Mouse (Mus musculus): ENCODE results near the gene Dok3. TPM values are rescaled to one million over a fixed set of nuclear protein-coding genes. Genes with fewer than 3 reads are reported as not detected.

The Dok3 gene
- polyA plus RNA-seq, 1 experiment = 191 TPM

DNA sequence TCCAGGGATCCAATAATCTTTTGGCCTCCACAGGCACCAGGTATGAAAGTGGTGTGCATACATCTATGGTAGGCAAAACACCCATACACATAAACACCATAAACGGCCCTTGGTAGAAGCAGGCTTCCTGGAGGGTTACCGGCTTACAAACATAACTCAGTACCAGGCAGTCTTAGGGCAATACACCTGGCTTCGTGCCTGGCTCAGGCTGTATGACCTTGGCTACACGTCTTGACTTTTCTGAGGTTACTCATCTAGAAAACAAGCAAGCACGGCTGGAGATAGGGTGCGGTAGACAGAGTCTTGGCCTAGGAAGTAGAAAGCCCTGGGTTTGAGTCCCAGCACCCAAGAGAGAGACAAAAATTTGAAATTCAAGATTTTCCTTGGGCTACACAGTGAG, 32.4 kb downstream of the Dok3 start:
- Histone ChIP-seq H3K4me3 (replicated peaks; ENCODE audit: control insufficient read depth, low read depth, low read length) (no peak overlapping the region), H3K27ac (ENCODE audit: control insufficient read depth, insufficient read depth, low read depth, low read length, poor library complexity) (no peak overlapping the region), H3K4me1 (ENCODE audit: control insufficient read depth, insufficient read depth, low read length) (no peaks in the 10 kb centered on the region)
- TF ChIP-seq CTCF (IDR thresholded peaks at IDR 0.05; ENCODE audit: control insufficient read depth, insufficient read depth, low read length) = no peak
- TF ChIP-seq POLR2A (IDR thresholded peaks at IDR 0.05; ENCODE audit: borderline replicate concordance, control insufficient read depth, low read depth, low read length) = no peak
- WGBS = 83% methylated on average over 6 of the region's 6 CpGs

DNA sequence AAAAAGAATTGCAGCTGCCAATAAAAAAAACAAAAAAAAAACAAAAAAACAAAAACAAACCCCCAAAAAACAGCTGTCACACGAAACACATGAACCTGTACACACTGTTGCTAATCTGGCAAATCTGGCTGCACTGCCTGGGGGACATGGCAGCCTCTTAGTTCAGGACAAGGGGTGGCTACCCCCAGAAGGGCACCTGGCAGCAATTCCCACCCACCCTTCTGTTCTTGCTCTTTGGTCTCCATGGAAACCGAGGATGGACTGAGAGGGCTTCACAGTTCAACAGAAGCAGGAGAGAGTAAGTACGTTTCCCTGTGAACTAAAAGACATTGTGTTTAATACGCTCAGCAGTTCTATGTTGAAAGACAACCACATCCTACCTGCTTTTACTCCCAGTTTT, 33.4 kb downstream of the Dok3 start:
- no peak for TF ChIP-seq POLR2A (IDR thresholded peaks at IDR 0.05; ENCODE audit: borderline replicate concordance, control insufficient read depth, low read depth, low read length)
- TF ChIP-seq CTCF (IDR thresholded peaks at IDR 0.05; ENCODE audit: control insufficient read depth, insufficient read depth, low read length) = no peak
- no peaks in the 10 kb centered on the region for H3K4me1 ChIP-seq (ENCODE audit: control insufficient read depth, insufficient read depth, low read length)
- 73% methylated on average over 4 of the region's 4 CpGs for WGBS

DNA sequence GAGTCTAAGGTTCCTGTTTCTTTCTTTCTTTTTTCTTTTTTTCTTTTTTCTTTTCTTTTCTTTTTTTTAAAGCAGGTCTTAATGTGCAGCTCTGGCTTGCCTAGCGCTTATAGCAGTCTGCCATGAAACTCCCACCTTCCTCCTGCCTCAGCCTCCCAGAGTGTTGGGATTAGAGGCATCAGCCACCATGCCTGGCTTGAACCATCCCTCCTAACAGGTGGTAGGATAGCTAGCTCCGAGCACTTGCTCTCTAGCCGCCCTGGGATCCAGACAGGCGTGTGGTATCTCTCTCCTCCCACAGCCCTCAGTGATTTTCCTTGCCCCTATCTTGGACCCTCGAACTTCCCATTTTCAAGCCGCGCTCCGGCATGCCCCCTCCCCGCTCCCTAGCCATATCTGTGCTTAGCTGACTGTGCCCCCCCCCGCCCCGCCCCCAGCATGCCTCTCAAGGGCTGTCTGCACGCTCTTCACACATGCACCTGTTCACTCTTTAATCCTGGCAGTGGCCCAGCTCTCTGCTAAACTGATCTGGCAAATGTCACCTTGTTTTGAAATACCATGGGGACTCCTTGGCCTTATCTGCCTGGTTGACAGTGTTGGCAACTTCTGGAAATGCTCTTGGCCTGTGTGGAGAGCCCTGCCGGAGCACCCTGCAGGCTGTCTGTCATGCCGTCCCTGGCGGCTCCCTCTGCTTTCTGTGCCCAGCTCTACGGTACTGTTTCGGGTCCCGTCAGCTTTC, 34.0 kb downstream of the Dok3 start:
- Histone ChIP-seq H3K4me3 (replicated peaks; ENCODE audit: control insufficient read depth, low read depth, low read length) (no peak overlapping the region), H3K4me1 (ENCODE audit: control insufficient read depth, insufficient read depth, low read length) (no peaks in the 10 kb centered on the region), H3K27ac (ENCODE audit: control insufficient read depth, insufficient read depth, low read depth, low read length, poor library complexity) (no peak overlapping the region)
- TF ChIP-seq CTCF (IDR thresholded peaks at IDR 0.05; ENCODE audit: control insufficient read depth, insufficient read depth, low read length) = no peak
- TF ChIP-seq POLR2A (IDR thresholded peaks at IDR 0.05; ENCODE audit: borderline replicate concordance, control insufficient read depth, low read depth, low read length) = no peak
- WGBS = 17% methylated on average over 18 of the region's 18 CpGs

More for the DNA sequence above, 33.4 kb downstream of the Dok3 start:
- no peak overlapping the region for H3K27ac ChIP-seq (ENCODE audit: control insufficient read depth, insufficient read depth, low read depth, low read length, poor library complexity)
- no peak overlapping the region for H3K4me3 ChIP-seq (replicated peaks; ENCODE audit: control insufficient read depth, low read depth, low read length)

DNA sequence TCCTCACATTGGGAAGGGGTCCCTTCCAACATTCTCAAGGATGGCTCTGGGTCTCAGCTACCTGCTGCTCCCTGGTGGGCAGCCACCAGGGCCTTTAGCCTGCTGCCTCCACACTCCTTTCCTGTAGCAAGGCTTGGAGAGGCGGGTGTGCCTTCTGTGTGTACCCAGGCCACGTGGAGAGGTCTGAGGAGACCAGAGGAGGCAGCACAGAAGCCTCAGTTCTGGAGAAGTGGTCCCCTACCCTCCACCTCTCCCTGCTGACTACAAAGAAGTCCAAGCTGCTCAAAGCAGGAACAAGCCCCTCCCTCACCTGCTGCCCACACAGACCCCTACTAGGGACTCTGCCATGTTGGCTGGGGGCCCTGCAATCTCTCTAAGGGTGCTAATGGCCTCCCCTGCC, 34.8 kb downstream of the Dok3 start:
- H3K4me3 ChIP-seq (replicated peaks; ENCODE audit: control insufficient read depth, low read depth, low read length) = no peak overlapping the region
- WGBS = 56% methylated on average over 2 of the region's 2 CpGs

DNA sequence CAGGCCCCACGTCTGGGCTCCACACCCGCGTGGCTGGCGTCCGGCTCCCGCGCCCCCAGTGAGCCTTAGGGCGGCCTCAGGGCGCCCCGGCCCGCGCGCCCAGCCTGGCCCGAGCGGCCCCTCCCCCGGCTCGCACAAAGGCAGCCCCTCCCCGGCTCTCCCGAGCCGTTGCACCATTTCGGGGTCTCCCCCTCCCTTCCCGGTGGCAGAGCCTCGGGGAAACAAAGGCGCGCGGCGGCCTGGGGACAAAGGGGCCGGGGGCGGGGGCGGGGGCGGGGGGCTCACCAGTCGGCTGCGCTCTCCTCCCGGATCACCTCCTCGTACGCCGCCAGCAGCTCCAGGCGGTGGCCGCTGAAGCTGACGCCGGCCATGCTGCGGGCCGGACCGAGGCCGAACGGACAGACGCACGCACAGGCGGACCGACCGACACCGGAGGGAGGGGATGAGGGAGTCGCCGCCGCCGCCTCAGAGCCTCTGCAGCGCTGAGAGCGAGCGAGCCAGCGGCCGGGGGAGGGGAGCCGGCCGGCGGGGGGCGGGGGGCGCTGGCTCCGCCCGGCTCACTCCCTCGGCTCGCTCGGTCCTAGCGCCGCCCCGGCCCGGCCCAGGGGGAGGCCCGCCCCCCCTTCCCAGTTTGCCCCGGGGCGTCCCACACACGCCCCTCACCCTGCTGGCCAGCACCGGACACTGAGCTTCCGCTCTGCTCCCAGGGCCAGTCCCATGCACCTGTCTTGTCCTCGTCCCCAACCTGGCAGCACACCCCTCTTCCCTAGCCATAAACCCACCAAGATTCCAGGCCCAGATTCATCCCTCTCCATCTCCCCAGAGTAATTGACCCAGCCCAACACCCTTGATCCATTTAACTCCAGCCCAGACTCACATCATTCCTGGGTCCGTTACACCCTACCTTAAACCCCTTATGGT, 41.3 kb downstream of the Dok3 start, which contains the start of gene Dbn1:
Gene Dbn1, minus strand, starts transcription at position 534 of the 921 bp plus-strand sequence.
- Histone ChIP-seq H3K27ac (ENCODE audit: control insufficient read depth, insufficient read depth, low read depth, low read length, poor library complexity) (no peak within 1 kb of the TSS), H3K4me1 (ENCODE audit: control insufficient read depth, insufficient read depth, low read length) (peaks cover 1% of the 10 kb centered on the region; the same call in 1 of the 2 replicates), H3K4me3 (replicated peaks; ENCODE audit: control insufficient read depth, low read depth, low read length) (no peak within 1 kb of the TSS)
- 3% methylated on average over 73 of the region's 83 CpGs for WGBS
- TF ChIP-seq CTCF (IDR thresholded peaks at IDR 0.05; ENCODE audit: control insufficient read depth, insufficient read depth, low read length) = no peak
- TF ChIP-seq POLR2A (IDR thresholded peaks at IDR 0.05; ENCODE audit: borderline replicate concordance, control insufficient read depth, low read depth, low read length) = no peak

More for the DNA sequence above, 34.8 kb downstream of the Dok3 start:
- Histone ChIP-seq H3K27ac (ENCODE audit: control insufficient read depth, insufficient read depth, low read depth, low read length, poor library complexity) (no peak overlapping the region), H3K4me1 (ENCODE audit: control insufficient read depth, insufficient read depth, low read length) (no peaks in the 10 kb centered on the region)
- TF ChIP-seq POLR2A (IDR thresholded peaks at IDR 0.05; ENCODE audit: borderline replicate concordance, control insufficient read depth, low read depth, low read length) (no peak), CTCF (IDR thresholded peaks at IDR 0.05; ENCODE audit: control insufficient read depth, insufficient read depth, low read length) (no peak)

DNA sequence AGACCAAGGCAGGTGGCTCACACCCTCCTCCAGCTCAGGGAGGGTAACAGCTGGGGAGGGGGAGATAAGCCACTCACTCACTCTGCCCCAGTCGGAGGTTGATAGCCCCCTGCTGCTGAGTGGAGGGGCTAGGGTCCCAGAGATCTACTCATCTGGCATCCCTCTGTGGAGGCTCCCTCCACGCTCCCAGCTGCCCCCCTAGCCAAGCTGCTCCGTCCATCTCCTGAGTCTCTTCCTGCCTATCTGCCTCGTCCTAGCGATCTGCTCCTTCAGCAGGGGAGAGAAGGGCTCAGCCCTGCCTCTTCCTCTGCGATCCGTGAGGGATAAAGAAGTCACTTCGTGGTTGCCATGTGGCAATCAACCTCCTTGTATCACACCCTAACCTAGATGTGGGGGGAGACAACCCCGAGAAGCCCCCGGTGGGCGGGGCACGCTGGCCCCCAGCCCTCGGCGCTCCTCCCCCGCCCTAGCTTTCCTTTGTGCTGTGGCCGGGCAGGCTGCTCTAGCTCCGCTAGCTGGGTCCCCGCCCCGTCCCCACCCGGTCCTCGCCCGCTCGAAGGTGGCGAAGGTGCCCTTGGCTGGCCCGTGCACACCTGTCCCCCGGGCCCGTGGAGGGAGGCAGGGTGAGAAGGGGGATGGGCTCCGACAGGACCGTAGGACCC, 42.0 kb downstream of the Dok3 start:
- Histone ChIP-seq H3K4me1 (ENCODE audit: control insufficient read depth, insufficient read depth, low read length) (peaks cover 1% of the 10 kb centered on the region; the same call in 1 of the 2 replicates), H3K27ac (ENCODE audit: control insufficient read depth, insufficient read depth, low read depth, low read length, poor library complexity) (no peak overlapping the region), H3K4me3 (replicated peaks; ENCODE audit: control insufficient read depth, low read depth, low read length) (no peak overlapping the region)
- WGBS = 1% methylated on average over 29 of the region's 29 CpGs
- TF ChIP-seq POLR2A (IDR thresholded peaks at IDR 0.05; ENCODE audit: borderline replicate concordance, control insufficient read depth, low read depth, low read length) (no peak), CTCF (IDR thresholded peaks at IDR 0.05; ENCODE audit: control insufficient read depth, insufficient read depth, low read length) (no peak)

DNA sequence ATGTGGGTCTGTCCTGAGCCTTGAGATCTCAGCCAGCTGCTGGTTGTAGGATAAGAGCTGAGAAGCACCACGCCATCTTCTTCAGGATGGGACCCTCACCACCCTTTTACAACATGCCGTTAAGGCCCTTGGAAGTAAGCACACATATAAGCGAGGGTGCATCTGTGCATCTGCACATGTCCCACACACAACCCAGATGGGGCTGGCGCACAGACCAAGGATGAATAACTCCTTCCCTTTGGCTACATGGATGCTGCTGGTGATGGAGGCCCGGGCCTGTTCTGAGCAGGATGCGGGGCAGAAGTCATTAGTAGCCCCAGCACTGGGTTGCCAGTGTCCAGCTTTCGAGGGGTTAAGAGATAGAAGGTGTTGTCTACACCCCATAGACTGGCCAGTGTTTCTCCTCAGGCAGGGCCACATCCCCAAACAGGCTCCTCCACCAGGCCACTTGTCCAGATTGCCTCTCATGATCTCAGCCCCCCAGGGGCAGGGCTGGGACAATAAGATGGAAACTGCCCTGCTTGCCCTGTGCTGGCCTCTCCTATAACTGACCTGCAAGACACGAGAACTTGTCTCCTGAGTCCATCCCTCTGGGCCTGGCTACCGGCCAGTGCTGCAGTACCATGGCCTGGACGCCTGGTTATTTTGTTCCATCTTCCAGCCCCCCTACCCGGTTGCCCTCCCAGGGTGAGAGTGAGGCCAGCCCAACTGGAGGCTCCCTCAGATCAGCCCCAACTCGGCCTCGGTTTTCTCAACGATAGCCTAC, 42.9 kb downstream of the Dok3 start:
- H3K4me3 ChIP-seq (replicated peaks; ENCODE audit: control insufficient read depth, low read depth, low read length) = no peak overlapping the region
- 67% methylated on average over 14 of the region's 14 CpGs for WGBS
- H3K27ac ChIP-seq (ENCODE audit: control insufficient read depth, insufficient read depth, low read depth, low read length, poor library complexity) = no peak overlapping the region
- peaks cover 1% of the 10 kb centered on the region; the same call in 1 of the 2 replicates for H3K4me1 ChIP-seq (ENCODE audit: control insufficient read depth, insufficient read depth, low read length)
- TF ChIP-seq CTCF (IDR thresholded peaks at IDR 0.05; ENCODE audit: control insufficient read depth, insufficient read depth, low read length) (no peak), POLR2A (IDR thresholded peaks at IDR 0.05; ENCODE audit: borderline replicate concordance, control insufficient read depth, low read depth, low read length) (no peak)

Measured in bone marrow, adult 2 months (tissue).